Mouse (Mus musculus): ENCODE measurements around the gene Slc25a22. TPM values are rescaled to one million over a fixed set of nuclear protein-coding genes. Genes with fewer than 3 reads are reported as not detected.
A peak's percentile ranks its signal among the peaks of the same experiment; 100 is the strongest.

The Slc25a22 gene
- polyA plus RNA-seq, 1 experiment from 2014 or later = 17.2 TPM

GRCm38 (mm10) chr7:141430585-141431240 lies 7.0 kb downstream of the Slc25a22 start:
- H3K4me3 ChIP-seq (ENCODE audit: low read depth, low read length) = no peak overlapping the region
- TF ChIP-seq EP300 (optimal IDR thresholded peaks at IDR 0.05) (no peak), CTCF (IDR thresholded peaks at IDR 0.05; ENCODE audit: low read depth) (no peak)
- H3K27ac ChIP-seq (replicated peaks) = no peak overlapping the region
- no peaks in the 10 kb centered on the region for H3K27me3 ChIP-seq (ENCODE audit: control insufficient read depth, insufficient read depth, low read length)
- ATAC-seq (ENCODE audit: low FRiP score, low TSS enrichment) (no peak), DNase-seq (ENCODE audit: low spot score) (no peak)
- H3K36me3 ChIP-seq (ENCODE audit: control insufficient read depth, insufficient read depth, low read length) = peaks cover 11% of the 10 kb centered on the region; the same call in 1 of the 2 replicates
- H3K4me1 ChIP-seq (replicated peaks; ENCODE audit: control insufficient read depth, insufficient read depth) = peaks cover 1% of the 10 kb centered on the region; the same call in 1 of the 2 replicates
- no peak overlapping the region for H3K4me2 ChIP-seq (replicated peaks; ENCODE audit: low read depth)
- no peak overlapping the region for H3K9ac ChIP-seq (ENCODE audit: low read length)
- no peaks in the 10 kb centered on the region for H3K9me3 ChIP-seq (ENCODE audit: control insufficient read depth, low read length)
- 94% methylated on average over 9 of the region's 9 CpGs for WGBS

GRCm38 (mm10) chr7:141429840-141430584 lies 7.7 kb downstream of the Slc25a22 start:
- no peak for DNase-seq (ENCODE audit: low spot score)
- no peaks in the 10 kb centered on the region for H3K9me3 ChIP-seq (ENCODE audit: control insufficient read depth, low read length)
- WGBS = 57% methylated on average over 9 of the region's 9 CpGs
- peaks cover 11% of the 10 kb centered on the region; the same call in 1 of the 2 replicates for H3K36me3 ChIP-seq (ENCODE audit: control insufficient read depth, insufficient read depth, low read length)
- H3K4me2 ChIP-seq (replicated peaks; ENCODE audit: low read depth) = no peak overlapping the region
- no peaks in the 10 kb centered on the region for H3K27me3 ChIP-seq (ENCODE audit: control insufficient read depth, insufficient read depth, low read length)
- no peak for TF ChIP-seq EP300 (optimal IDR thresholded peaks at IDR 0.05)
- no peak for TF ChIP-seq CTCF (IDR thresholded peaks at IDR 0.05; ENCODE audit: low read depth)
- no peaks in the 10 kb centered on the region; the same call in 1 of the 2 replicates for H3K4me1 ChIP-seq (replicated peaks; ENCODE audit: control insufficient read depth, insufficient read depth)
- no peak for ATAC-seq (ENCODE audit: low FRiP score, low TSS enrichment)
- H3K9ac ChIP-seq (ENCODE audit: low read length) = no peak overlapping the region
- no peak overlapping the region for H3K27ac ChIP-seq (replicated peaks)
- no peak overlapping the region for H3K4me3 ChIP-seq (ENCODE audit: low read depth, low read length)

GRCm38 (mm10) chr7:141429310-141429709 lies 8.4 kb downstream of the Slc25a22 start, which contains the start of gene Cend1:
Gene Cend1 (minus strand): TSS chr7:141429491.
- Histone ChIP-seq H3K27ac (replicated peaks) (no peak within 1 kb of the TSS), H3K9me3 (ENCODE audit: control insufficient read depth, low read length) (no peaks in the 10 kb centered on the region), H3K9ac (ENCODE audit: low read length) (no peak within 1 kb of the TSS), H3K27me3 (ENCODE audit: control insufficient read depth, insufficient read depth, low read length) (no peaks in the 10 kb centered on the region), H3K36me3 (ENCODE audit: control insufficient read depth, insufficient read depth, low read length) (peaks cover 11% of the 10 kb centered on the region; the same call in 1 of the 2 replicates), H3K4me2 (replicated peaks; ENCODE audit: low read depth) (peak within 1 kb of the TSS; percentile 23; the same call in 1 of the 2 replicates), H3K4me1 (replicated peaks; ENCODE audit: control insufficient read depth, insufficient read depth) (no peaks in the 10 kb centered on the region; the same call in 1 of the 2 replicates), H3K4me3 (ENCODE audit: low read depth, low read length) (no peak within 1 kb of the TSS)
- ATAC-seq (ENCODE audit: low FRiP score, low TSS enrichment) (peak; percentile 74), DNase-seq (ENCODE audit: low spot score) (peak; percentile 75)
- WGBS = 4% methylated on average over 19 of the region's 19 CpGs
- no peak for TF ChIP-seq EP300 (optimal IDR thresholded peaks at IDR 0.05)
- TF ChIP-seq CTCF (IDR thresholded peaks at IDR 0.05; ENCODE audit: low read depth) = no peak

GRCm38 (mm10) chr7:141428701-141429100 lies 9.0 kb downstream of the Slc25a22 start:
- Histone ChIP-seq H3K36me3 (ENCODE audit: control insufficient read depth, insufficient read depth, low read length) (peaks cover 11% of the 10 kb centered on the region; the same call in 1 of the 2 replicates), H3K9ac (ENCODE audit: low read length) (no peak overlapping the region), H3K27me3 (ENCODE audit: control insufficient read depth, insufficient read depth, low read length) (no peaks in the 10 kb centered on the region), H3K9me3 (ENCODE audit: control insufficient read depth, low read length) (no peaks in the 10 kb centered on the region), H3K4me2 (replicated peaks; ENCODE audit: low read depth) (no peak overlapping the region), H3K4me3 (ENCODE audit: low read depth, low read length) (no peak overlapping the region), H3K4me1 (replicated peaks; ENCODE audit: control insufficient read depth, insufficient read depth) (no peaks in the 10 kb centered on the region; the same call in 1 of the 2 replicates), H3K27ac (replicated peaks) (no peak overlapping the region)
- no peak for ATAC-seq (ENCODE audit: low FRiP score, low TSS enrichment)
- whole genome bisulfite sequencing = 45% methylated on average over 5 of the region's 5 CpGs
- no peak for DNase-seq (ENCODE audit: low spot score)
- TF ChIP-seq EP300 (optimal IDR thresholded peaks at IDR 0.05) = no peak
- no peak for TF ChIP-seq CTCF (IDR thresholded peaks at IDR 0.05; ENCODE audit: low read depth)

- no peaks in the 10 kb centered on the region for H3K27me3 ChIP-seq (ENCODE audit: control insufficient read depth, insufficient read depth, low read length)
- H3K9me3 ChIP-seq (ENCODE audit: control insufficient read depth, low read length) = no peaks in the 10 kb centered on the region
- no peak overlapping the region for H3K27ac ChIP-seq (replicated peaks)
- no peaks in the 10 kb centered on the region; the same call in 1 of the 2 replicates for H3K4me1 ChIP-seq (replicated peaks; ENCODE audit: control insufficient read depth, insufficient read depth)
- no peak overlapping the region for H3K4me2 ChIP-seq (replicated peaks; ENCODE audit: low read depth)
- ATAC-seq (ENCODE audit: low FRiP score, low TSS enrichment) (no peak), DNase-seq (ENCODE audit: low spot score) (no peak)
- H3K9ac ChIP-seq (ENCODE audit: low read length) = no peak overlapping the region
- 76% methylated on average over 12 of the region's 12 CpGs for WGBS
- TF ChIP-seq CTCF (IDR thresholded peaks at IDR 0.05; ENCODE audit: low read depth) (no peak), EP300 (optimal IDR thresholded peaks at IDR 0.05) (no peak)
- no peak overlapping the region for H3K4me3 ChIP-seq (ENCODE audit: low read depth, low read length)
- H3K36me3 ChIP-seq (ENCODE audit: control insufficient read depth, insufficient read depth, low read length) = peaks cover 7% of the 10 kb centered on the region; the same call in 1 of the 2 replicates
Observed at GRCm38 (mm10) chr7:141426948-141427730, 10.6 kb downstream of the Slc25a22 start.

All from stomach, postnatal 0 days (tissue).